Mouse (Mus musculus) brain, adult 10 weeks (tissue): ENCODE results near the gene Mrpl33. TPM values are rescaled to one million over a fixed set of nuclear protein-coding genes. Genes with fewer than 3 reads are reported as not detected.

Experiments used
- polyA plus RNA-seq: library from polyadenylated mRNA; stranded (reverse); fragments of 350-450 nt; fragmentation: Illumina TruSeq; extraction: RNeasy Lipid Tissue Mini Kit (QIAGEN cat#74804); gene quantifications from one replicate; pipeline ENCODE4 v1.2.3, GENCODE M21; 2015; ENCODE audit warnings: low read depth, low replicate concordance

Gene Mrpl33
- polyA plus RNA-seq = 143 TPM

GRCm38 (mm10) chr5:31596481-31597429 is at the start of gene Mrpl33:
TSS of gene Mrpl33 (plus strand) at chr5:31596935.

GRCm38 (mm10) chr5:31696971-31697643 is 100.4 kb downstream of the Mrpl33 start, which contains the start of gene Rbks:
TSS of gene Rbks (minus strand) at chr5:31697627.

GRCm38 (mm10) chr5:31697644-31698296 is 101.0 kb downstream of the Mrpl33 start, which contains the start of gene Babam2:
TSS of gene Babam2 (plus strand) at chr5:31697684.

Other genes starting within 250 kb of the Mrpl33 start
- 34.3 TPM for gene Zfp512, start 144.5 kb upstream of the Mrpl33 start, polyA plus RNA-seq
- not detected for gene 4930548H24Rik, start 111.2 kb upstream of the Mrpl33 start, polyA plus RNA-seq
- gene Gpn1, start 102.2 kb upstream of the Mrpl33 start, polyA plus RNA-seq = 26.5 TPM
- gene Slc4a1ap, start 69.9 kb upstream of the Mrpl33 start, polyA plus RNA-seq = 30.1 TPM
- 14.7 TPM for gene Supt7l, start 69.1 kb upstream of the Mrpl33 start, polyA plus RNA-seq
- 3.5 TPM for gene Rbks, start 100.7 kb downstream of the Mrpl33 start, polyA plus RNA-seq
- 33.8 TPM for gene Babam2, start 100.7 kb downstream of the Mrpl33 start, polyA plus RNA-seq